Mouse (Mus musculus): ENCODE results near the gene Atad5.

DNA sequence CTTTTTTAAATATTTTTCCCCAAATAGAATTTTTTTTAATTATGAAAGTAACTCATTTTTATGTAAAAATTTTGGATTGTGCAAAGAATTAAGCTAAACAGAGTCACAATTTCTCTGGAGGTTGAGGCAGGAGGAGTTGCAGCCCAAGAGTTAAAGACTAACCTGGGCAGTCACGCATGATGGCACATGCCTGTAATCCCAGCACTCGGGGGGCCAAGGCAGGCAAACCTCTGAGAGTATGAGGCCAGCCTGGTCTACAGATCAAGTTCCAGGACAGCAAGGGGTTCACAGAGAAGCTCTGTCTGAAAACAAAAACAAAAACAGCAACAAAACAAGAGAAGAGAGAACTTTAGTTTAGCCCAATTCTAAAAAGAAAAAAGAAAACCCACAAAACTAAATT is 75.0 kb downstream of the Atad5 start:
- TF ChIP-seq CTCF (IDR thresholded peaks at IDR 0.05; ENCODE audit: borderline replicate concordance, extremely low read depth, insufficient read depth, insufficient read length) (no peak), POLR2A (IDR thresholded peaks at IDR 0.05; ENCODE audit: borderline replicate concordance, extremely low read depth, insufficient read depth, insufficient read length, poor library complexity, severe bottlenecking) (no peak)
